Mouse (Mus musculus) WW6 (cell line): ENCODE results near the gene Fez1.

ENCODE experiments used
- DNase-seq: peaks from one replicate; pipeline ENCODE4 v3.0.0-alpha.2; 2013; ENCODE audit warnings: low read depth, low spot score

Fez1 gene

GRCm38 (mm10) chr9:36821644-36822000 lies at the start of gene Fez1:
Gene Fez1 (plus strand): TSS chr9:36821864.
- DNase-seq, result peak; percentile 39

GRCm38 (mm10) chr9:36783921-36784320 lies 37.7 kb upstream of the Fez1 start:
- no peak for DNase-seq

DNA sequence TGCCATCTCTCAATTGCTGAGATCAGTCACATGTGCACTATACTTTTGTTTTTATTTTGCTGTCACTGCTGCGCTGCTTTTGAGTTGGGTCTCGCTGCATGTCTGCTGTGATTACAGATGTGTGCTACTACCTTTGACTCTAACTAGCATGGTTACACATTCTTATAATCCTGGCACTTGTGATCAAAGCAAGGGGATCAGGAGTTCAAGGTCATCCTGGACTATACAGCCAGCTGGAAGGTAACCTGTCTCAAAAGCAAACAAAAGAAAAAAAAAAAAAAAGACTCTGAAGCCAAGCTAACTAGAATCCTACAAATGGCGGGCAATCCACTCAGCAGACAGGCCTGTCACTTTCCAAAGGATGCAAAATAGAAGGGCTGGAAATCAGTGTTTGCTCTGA lies 29.5 kb upstream of the Fez1 start:
- no peak for DNase-seq

- no peak for DNase-seq
Observed at GRCm38 (mm10) chr9:36794487-36794886, 27.2 kb upstream of the Fez1 start.

- DNase-seq, result no peak
Observed at GRCm38 (mm10) chr9:36795556-36795955, 26.1 kb upstream of the Fez1 start.

DNA sequence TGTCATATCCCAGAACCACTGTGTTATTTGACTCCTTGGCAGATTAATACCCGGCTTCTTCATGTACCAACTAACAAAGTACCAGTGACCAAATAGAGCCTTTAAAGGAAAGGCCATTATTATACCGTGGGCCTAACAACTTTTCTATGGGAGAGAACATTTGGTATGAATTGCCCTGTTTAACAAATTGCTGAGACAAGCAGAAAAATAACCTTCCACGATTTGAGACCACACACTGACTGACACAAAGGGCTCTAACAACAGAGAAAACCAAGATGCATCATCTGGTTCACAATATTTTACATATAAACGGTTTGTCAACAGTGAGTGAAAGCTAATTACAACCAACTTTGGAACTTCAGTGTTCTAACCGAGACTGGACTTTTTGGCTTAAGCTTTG lies 25.4 kb upstream of the Fez1 start:
- no peak for DNase-seq

DNA sequence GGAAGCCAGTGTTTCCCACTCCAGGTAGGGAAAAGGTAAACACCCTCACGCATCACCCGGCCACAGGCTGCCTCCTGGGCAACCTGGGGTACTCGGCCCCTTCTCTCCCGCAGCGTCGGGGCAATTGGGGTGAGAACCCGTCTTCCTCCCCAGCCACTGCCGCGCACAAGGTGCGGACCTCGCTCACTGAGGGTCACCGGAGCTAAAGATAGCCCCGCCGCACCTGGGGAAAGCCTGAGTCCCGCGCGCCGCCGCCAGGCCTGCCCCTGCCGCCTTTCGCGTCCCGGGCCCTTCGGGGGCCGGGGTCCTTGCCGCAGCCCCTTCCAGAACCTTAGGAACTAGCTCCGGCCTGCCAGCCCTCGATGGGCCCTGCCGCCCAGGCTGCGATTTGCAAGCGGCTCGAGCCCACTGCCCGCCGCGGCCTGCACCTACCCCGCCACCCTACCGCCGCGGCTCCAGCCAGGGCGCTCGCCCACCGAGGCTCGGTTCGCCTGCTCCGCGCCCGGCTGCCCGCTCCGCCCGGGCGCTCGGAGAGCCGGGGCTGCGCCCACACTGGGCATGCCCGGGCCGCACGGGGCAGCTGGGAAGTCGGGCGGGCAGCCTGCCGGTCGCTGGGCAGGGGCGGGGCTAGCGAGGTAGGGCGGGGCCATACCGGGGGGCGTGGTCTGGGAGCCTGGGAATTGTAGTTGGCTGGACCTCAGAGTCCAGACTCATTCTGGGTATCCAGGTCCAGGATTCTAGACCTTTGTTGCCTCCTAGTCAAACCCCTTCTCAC lies 24.7 kb upstream of the Fez1 start, which contains the start of gene Ei24:
TSS of gene Ei24 (minus strand) at position 613 of the 775 bp plus-strand sequence.
- no peak for DNase-seq

GRCm38 (mm10) chr9:36801961-36802360 lies 19.7 kb upstream of the Fez1 start:
- no peak for DNase-seq

DNA sequence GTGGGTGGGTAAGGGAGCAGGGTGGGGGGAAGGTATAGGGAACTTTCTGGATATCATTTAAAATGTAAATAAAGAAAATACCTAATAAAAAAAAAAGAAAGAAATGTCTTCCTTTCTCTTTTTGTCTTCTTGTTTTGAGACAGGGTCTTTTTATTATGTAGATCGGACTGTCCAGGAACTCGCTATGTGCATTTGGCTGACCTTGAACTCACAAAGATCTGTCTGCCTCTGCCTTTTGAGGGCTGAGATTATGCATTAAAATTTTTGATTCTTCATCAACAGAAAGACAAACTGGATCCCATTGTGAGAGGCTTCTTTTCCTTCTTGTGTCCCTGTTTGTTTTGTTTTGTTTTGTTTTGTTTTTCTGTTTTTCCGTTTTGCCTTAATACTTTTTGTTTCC lies 18.7 kb upstream of the Fez1 start:
- no peak for DNase-seq

DNA sequence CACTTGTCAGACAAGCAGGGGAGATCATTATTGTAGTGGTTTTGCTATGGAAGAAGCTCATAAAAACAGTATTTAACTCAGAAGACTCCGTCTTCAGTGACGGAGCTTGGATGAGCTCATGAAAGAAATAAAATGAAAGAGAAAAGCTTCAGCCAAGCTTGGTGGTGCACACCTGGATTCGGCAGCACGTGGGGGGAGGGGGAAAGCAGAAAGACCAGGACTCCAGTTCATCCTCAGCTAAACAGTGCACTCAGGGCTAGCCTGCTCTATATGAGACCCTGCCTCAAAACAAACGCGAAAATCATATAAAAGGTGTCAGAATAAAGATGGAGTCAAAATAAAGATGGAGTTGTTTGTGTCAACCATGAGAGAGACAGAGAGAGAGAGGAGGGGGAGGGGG lies 18.3 kb upstream of the Fez1 start:
- no peak for DNase-seq

DNA sequence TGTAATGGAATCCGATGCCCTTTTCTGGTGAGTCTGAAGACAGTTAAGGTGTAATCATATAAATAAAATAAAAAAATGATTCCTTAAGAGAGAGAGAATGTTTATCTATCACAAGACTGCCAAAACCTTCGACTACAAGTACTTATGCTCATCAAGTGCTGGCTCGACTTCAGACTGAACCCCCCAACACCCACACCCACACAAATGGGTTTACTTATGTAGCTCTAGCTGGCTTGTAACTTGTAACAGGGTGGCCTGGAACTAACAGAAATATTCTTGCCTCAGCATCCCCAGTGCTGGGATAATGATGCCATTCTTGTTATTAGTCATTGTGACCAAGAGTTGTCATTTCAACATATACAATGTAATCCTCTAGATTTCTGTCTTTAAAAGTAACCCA lies 17.7 kb upstream of the Fez1 start:
- DNase-seq, result no peak

DNA sequence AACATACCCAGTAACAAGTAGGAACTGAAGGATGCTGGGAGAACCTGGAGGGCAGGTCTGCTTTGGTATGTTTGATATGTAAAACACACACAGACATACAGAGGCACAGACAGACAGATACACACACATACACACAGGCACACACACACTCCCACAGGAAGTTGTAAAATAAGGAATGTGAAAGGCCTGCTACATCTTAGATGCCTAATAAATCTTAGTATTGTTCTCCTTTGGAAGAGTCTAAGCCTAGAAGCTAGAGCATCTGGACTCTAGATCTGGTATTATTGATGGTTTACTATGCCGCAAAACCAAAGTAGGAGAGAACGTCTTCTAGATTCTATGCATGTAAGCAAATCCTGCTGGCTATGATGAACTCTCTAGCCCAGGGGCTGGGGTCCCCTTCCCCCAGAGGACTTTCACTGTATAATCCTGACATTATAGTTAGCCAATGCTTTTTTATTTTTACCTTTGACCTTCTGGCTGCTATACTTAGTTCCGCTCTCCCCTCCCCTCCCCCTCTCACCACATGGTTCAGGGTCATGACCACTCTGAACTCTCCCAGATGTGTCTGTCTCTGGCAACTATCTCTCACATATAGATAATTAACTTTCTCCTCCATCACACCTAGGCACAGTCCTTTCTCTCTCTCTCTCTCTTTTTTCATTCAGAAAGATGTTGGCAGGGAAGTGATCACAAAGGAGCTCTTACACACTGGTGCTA lies 16.2 kb upstream of the Fez1 start:
- no peak for DNase-seq

GRCm38 (mm10) chr9:36808126-36808785 lies 13.4 kb upstream of the Fez1 start:
- no peak for DNase-seq

GRCm38 (mm10) chr9:36814486-36814885 lies 7.2 kb upstream of the Fez1 start:
- no peak for DNase-seq

GRCm38 (mm10) chr9:36818905-36819304 lies 2.8 kb upstream of the Fez1 start:
- no peak for DNase-seq

DNA sequence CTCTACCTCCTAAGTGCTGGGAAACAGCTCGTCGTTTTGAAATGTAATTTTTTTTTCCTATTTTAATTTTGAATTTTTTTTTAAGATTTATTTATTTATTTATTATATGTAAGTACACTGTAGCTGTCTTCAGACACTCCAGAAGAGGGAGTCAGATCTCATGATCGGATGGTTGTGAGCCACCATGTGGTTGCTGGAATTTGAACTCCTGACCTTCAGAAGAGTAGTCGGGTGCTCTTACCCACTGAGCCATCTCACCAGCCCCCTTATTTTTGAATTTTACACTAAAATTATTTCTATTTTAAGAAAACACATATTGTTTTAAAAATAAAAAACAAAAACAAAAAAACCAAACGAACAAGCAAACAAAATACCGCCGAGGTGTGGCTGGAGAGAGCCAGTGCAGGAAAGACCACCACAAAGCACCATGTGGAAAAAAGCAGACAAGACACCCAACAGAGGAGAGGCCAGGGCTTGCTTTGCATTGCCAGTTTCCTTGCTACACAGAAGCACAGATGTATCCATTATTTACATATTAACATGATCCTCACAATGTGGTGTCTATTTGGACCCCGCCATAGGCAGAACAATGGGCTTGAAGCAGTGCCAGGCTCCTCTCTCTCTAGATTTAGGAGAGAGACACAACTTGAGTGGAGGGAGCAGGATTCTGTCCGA lies 558 bp upstream of the Fez1 start:
- DNase-seq, result no peak

GRCm38 (mm10) chr9:36822024-36822423 lies 360 bp downstream of the Fez1 start:
- no peak for DNase-seq

DNA sequence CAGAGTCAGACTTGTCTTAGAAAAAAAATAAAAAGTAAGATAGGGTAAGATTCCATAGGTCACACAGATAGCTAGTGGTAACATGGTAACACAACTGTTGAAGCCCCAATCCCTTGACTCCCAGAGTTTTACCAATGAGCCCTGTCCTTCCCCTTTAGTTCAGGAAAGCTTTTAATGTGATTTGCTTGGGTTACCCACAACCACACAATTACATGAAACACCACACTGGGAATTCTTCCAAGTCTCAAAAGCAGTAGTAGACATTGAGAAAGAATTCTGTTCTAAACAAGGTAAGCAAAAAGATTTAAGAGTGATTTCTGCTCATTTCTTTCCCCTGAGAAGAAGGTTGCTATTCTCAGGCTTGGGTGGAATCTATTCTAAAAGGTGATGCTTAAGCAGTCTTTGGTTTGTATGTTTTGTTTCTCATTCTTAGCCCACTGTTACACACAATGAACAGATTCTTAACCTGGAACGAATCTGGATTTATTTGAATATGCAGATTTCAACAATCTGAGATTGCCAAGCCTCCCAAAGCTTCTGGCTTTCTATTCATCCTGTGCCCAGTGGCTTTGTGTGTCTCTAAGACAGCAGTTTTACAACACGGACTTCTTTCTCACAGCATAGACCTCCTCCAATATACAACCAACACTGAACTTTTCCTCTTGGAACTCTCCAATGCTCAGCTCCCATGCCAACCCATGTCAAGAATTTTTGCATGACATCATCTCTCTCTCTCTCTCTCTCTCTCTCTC lies 5.1 kb downstream of the Fez1 start:
- no peak for DNase-seq

DNA sequence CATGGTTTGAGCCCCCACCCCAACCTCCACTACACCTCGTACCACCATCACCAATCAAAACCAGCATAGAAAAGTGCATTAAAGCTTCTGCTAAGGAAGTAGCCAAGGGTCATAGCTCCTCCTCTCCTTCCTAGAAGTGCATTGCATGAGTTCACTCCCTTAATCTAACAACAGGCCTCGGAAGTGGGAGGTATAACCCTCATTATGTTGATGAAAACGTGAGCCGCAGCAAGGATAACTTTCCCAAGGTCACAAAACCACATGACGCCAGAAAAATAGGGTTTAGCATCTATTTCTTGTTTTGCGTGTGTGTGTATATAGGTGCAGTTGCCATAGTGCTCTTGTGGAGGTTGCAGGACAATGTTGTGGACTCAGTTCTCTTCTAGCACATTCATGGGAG lies 9.7 kb downstream of the Fez1 start:
- DNase-seq, result no peak

GRCm38 (mm10) chr9:36832529-36832928 lies 10.9 kb downstream of the Fez1 start:
- peak; percentile 9 for DNase-seq
